Mouse (Mus musculus) small intestine, adult 2 months (tissue): Measurements from ENCODE around the gene Pam16.

Experiments used
- CTCF ChIP-seq: fragments of 200-500 bp; IDR thresholded peaks from 2 replicates; pipeline ENCODE4 v1.5.1; 2012; ENCODE audit warnings: low read depth, mild to moderate bottlenecking, control low read depth, inconsistent platforms, low read length, moderate library complexity, mixed read lengths; ENCODE audit not compliant: insufficient replicate concordance, insufficient read length; ENCODE audit errors: extremely low read depth
- POLR2A ChIP-seq: fragments of 200-500 bp; IDR thresholded peaks from 2 replicates; pipeline ENCODE4 v1.6.1; 2012; ENCODE audit warnings: low read depth, mild to moderate bottlenecking, control low read depth, inconsistent platforms, low read length, moderate library complexity

- TF ChIP-seq POLR2A (no peak), CTCF (peak; percentile 61; the same call in 1 of the 2 replicates)
Measured at GRCm38 (mm10) chr16:4592909-4593875, 31.6 kb downstream of the Pam16 start.
